Mouse (Mus musculus) liver, embryonic 11.5 days (tissue): ENCODE measurements around the gene Dst. TPM values are rescaled to one million over a fixed set of nuclear protein-coding genes. Genes with fewer than 3 reads are reported as not detected.

ENCODE experiments used
- ATAC-seq: fragments of 200-750 bp; cut with Nextera tagmentation; replicated peaks from 2 replicates; pipeline ENCODE4 v1.8.0; 2017; ENCODE audit warnings: moderate number of reproducible peaks, mild to moderate bottlenecking, moderate TSS enrichment, moderate library complexity; ENCODE audit not compliant: low FRiP score
- DNase-seq: peaks from one replicate; pipeline ENCODE4 v3.0.0-alpha.2; 2017; ENCODE audit warnings: low spot score
- H3K27ac ChIP-seq: fragments of 300-500 bp; sonication (generic); 2 replicates; pipeline ENCODE4 v1.5.1; 2014; ENCODE audit warnings: mild to moderate bottlenecking, low read depth, low read length, control low read depth
- H3K27me3 ChIP-seq: fragments of 300-500 bp; sonication (generic); replicated peaks from 2 replicates; pipeline ENCODE4 v1.6.1; 2014; ENCODE audit warnings: low read length, mixed read lengths; ENCODE audit not compliant: control insufficient read depth, insufficient read depth
- H3K36me3 ChIP-seq: fragments of 300-500 bp; sonication (generic); 2 replicates; pipeline ENCODE4 v1.6.1; 2014; ENCODE audit warnings: mild to moderate bottlenecking, low read length, moderate library complexity, mixed read lengths; ENCODE audit not compliant: control insufficient read depth, insufficient read depth
- H3K4me1 ChIP-seq: fragments of 300-500 bp; sonication (generic); replicated peaks from 2 replicates; pipeline ENCODE4 v1.6.1; 2014; ENCODE audit warnings: low read length, mixed read lengths; ENCODE audit not compliant: control insufficient read depth, insufficient read depth
- H3K4me2 ChIP-seq: fragments of 300-500 bp; sonication (generic); 2 replicates; pipeline ENCODE4 v1.6.1; 2014; ENCODE audit warnings: mild to moderate bottlenecking, control low read depth, moderate library complexity
- H3K4me3 ChIP-seq: fragments of 300-500 bp; sonication (generic); 2 replicates; pipeline ENCODE4 v1.5.1; 2014; ENCODE audit warnings: low read depth, low read length, control low read depth
- H3K9ac ChIP-seq: fragments of 300-500 bp; sonication (generic); 2 replicates; pipeline ENCODE4 v1.6.1; 2014; ENCODE audit warnings: low read depth, low read length, control low read depth
- H3K9me3 ChIP-seq: fragments of 300-500 bp; sonication (generic); 2 replicates; pipeline ENCODE4 v1.6.1; 2016; ENCODE audit warnings: low read length, inconsistent platforms, mixed read lengths; ENCODE audit not compliant: control insufficient read depth
- whole genome bisulfite sequencing: fragments of 180-500 bp; shearing (Covaris S2); extraction: QIAGEN DNeasy Blood & Tissue Kit; methylation state at CpG from one replicate; pipeline ENCODE4 v1.1.7; 2014; 5-methylcytosine and 5-hydroxymethylcytosine counted together
- polyA plus RNA-seq: library from polyadenylated mRNA; unstranded; fragments of >200 nt; fragmentation: Nextera tagmentation; extraction: Ambion mirVana; gene quantifications from 2 replicates; pipeline ENCODE4 v1.2.1, GENCODE M21; 2014

Gene Dst
- polyA plus RNA-seq, 1 experiment from 2014 or later = 9.4 TPM

DNA sequence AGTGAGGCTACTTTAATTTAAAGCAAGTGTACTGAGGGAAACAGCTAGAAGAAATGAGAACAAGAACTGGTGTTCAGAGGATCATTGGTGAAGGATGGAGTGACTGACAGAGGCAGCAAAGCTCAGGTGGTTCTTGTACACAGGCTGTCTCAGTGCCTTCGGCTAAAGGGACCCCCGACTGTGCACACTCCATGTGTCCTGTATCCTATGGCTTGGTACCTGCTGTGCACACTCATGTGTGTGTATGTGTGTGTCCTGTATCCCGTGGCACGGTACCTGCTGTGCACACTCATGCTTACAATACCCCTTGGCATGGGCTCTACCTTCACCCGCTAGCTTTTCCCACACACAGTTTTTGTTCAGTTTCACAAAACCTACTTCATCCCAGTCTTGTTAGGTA, 217.1 kb downstream of the Dst start:
- no peaks in the 10 kb centered on the region for H3K9me3 ChIP-seq
- no peak overlapping the region for H3K27ac ChIP-seq
- no peak overlapping the region for H3K4me2 ChIP-seq
- no peaks in the 10 kb centered on the region for H3K36me3 ChIP-seq
- DNase-seq (no peak), ATAC-seq (no peak; the same call in 1 of the 2 replicates)
- no peak overlapping the region for H3K4me3 ChIP-seq
- peaks cover 4% of the 10 kb centered on the region; the same call in 1 of the 2 replicates for H3K4me1 ChIP-seq
- WGBS = 90% methylated on average over 5 of the region's 5 CpGs
- no peak overlapping the region for H3K9ac ChIP-seq
- no peaks in the 10 kb centered on the region for H3K27me3 ChIP-seq

DNA sequence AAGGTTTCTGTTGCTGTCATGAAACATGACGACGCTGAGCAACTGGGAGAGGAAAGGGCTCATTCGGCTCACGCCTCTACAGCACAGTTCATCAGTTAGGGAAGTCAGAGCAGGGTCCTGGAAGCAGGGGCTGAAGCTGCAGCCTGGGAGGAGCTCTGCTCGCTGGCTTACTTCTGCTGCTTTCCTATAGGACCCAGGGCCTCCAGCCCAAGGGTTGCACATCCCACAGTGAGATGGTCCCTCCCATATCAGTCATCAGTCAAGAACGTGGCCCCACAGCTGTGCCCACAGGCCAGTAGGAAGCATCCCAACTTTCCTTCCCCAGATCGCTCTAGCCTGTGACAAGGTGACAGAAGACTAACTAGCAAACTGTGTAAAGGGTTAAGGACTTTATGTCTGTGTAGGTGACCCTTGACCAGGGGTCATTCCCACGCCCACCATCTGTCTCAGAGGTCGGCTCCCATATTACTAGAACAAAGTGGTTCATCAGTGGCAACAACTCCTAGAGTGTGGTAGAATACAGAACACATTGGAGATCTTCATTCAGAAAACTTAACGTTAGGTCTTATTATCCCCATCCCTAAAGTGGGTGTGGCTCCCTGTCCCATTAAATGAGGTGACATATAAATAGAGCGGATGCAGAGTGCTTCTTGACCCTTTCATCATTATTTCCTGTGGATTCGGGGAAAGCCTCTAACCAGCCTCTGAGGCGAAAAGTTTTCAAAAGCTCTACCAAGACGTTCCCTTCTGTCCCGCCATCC, 219.9 kb downstream of the Dst start:
- Histone ChIP-seq H3K9ac (no peak overlapping the region), H3K36me3 (no peaks in the 10 kb centered on the region), H3K4me1 (peaks cover 4% of the 10 kb centered on the region; the same call in 1 of the 2 replicates), H3K4me2 (no peak overlapping the region), H3K27ac (no peak overlapping the region), H3K27me3 (no peaks in the 10 kb centered on the region), H3K9me3 (no peaks in the 10 kb centered on the region), H3K4me3 (no peak overlapping the region)
- DNase-seq = no peak
- ATAC-seq = no peak
- WGBS = 64% methylated on average over 15 of the region's 15 CpGs

DNA sequence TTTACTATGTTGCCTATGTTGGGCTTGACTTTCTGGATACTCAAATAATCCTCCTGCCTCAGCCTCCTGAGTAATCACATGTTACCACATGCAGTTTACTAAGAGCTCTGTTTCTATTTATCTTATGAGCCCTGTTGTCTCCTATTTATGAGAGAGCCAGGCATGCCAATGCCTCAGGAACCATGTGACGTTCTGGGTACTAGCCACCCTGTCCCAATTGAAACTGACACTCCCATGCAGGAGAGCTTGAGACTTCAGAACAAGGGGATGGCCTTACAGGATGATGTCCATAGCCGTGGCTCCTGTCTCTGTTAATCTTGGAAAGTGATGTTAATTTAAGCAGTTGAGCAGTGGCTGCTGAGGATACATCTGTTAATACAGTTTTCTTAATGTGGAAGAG, 220.8 kb downstream of the Dst start:
- H3K27me3 ChIP-seq = no peaks in the 10 kb centered on the region
- DNase-seq (no peak), ATAC-seq (no peak)
- H3K4me2 ChIP-seq = no peak overlapping the region
- WGBS = 67% methylated on average over 2 of the region's 2 CpGs
- H3K36me3 ChIP-seq = no peaks in the 10 kb centered on the region
- H3K9ac ChIP-seq = no peak overlapping the region
- H3K4me3 ChIP-seq = no peak overlapping the region
- no peaks in the 10 kb centered on the region for H3K9me3 ChIP-seq
- peaks cover 4% of the 10 kb centered on the region; the same call in 1 of the 2 replicates for H3K4me1 ChIP-seq
- H3K27ac ChIP-seq = no peak overlapping the region

DNA sequence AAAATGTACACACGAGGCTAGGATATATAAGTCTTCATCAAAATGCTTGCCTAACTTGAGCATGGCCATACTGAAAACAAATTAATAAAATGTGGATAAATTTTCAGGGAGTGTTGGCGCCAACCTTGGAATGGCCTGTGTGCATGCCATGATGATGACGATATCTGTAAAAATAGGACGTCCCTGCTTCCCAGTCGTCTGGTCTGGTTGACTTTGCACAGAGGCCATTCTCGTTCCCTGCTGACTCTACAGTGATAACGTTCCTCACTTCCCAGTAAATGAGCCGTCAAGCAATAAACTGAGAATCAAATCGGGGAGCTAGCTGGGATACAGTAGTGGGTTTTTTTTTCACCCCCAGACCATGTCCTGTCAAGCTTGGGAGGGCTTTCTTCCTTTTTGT, 221.7 kb downstream of the Dst start:
- WGBS = 69% methylated on average over 9 of the region's 9 CpGs
- no peak overlapping the region for H3K27ac ChIP-seq

DNA sequence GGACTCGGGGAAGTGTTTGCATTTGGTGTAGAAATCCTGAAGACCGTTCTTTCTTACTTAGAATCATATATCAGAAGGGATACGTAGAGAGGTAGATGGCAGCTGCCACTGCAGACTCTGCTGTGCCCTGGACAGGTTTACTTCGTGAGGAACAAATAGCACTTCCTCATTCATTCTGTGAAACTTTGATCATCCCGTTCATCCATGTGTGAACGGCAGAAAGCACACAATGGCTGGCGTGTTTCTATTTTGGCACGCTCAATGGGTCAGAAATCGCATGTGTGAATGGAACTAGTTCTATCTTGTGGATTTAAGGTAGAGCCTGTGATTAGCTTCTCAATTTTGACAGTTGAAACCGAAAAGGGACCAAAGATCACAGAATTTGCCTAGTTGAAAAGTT, 222.8 kb downstream of the Dst start:
- H3K27ac ChIP-seq = no peak overlapping the region
- ATAC-seq = no peak
- WGBS = 83% methylated on average over 10 of the region's 10 CpGs
- H3K9ac ChIP-seq = no peak overlapping the region
- no peak for DNase-seq
- no peak overlapping the region for H3K4me2 ChIP-seq
- H3K36me3 ChIP-seq = no peaks in the 10 kb centered on the region
- H3K4me3 ChIP-seq = no peak overlapping the region
- H3K9me3 ChIP-seq = no peaks in the 10 kb centered on the region
- H3K27me3 ChIP-seq = no peaks in the 10 kb centered on the region
- no peaks in the 10 kb centered on the region for H3K4me1 ChIP-seq

More for the DNA sequence above, 221.7 kb downstream of the Dst start:
- H3K9me3 ChIP-seq = no peaks in the 10 kb centered on the region
- H3K9ac ChIP-seq = no peak overlapping the region
- H3K36me3 ChIP-seq = no peaks in the 10 kb centered on the region
- no peak for ATAC-seq
- H3K4me2 ChIP-seq = no peak overlapping the region
- no peaks in the 10 kb centered on the region for H3K4me1 ChIP-seq
- no peaks in the 10 kb centered on the region for H3K27me3 ChIP-seq
- no peak for DNase-seq
- H3K4me3 ChIP-seq = no peak overlapping the region

DNA sequence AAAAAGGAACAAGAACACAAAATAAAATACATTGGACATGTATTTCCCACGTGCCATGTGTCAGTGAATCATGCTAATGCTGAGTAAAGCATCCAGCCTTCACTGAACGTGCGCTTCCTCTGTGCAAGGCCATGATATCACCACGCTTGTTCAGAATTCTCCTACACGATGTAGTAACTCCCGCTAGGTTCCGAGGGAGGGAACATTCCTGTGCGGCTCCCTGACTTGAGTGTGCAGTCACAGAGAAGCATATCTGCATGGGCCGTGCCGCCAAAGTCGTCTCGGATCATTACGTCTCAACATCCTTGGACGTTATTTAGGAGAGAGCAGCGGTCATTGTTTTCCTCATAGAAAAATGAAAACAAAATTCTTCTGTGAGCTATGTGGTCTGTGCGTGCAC, 224.8 kb downstream of the Dst start:
- Histone ChIP-seq H3K4me3 (no peak overlapping the region), H3K27me3 (no peaks in the 10 kb centered on the region), H3K4me2 (no peak overlapping the region), H3K36me3 (no peaks in the 10 kb centered on the region), H3K9me3 (no peaks in the 10 kb centered on the region), H3K27ac (no peak overlapping the region), H3K9ac (no peak overlapping the region), H3K4me1 (no peaks in the 10 kb centered on the region)
- no peak for DNase-seq
- WGBS = 80% methylated on average over 16 of the region's 16 CpGs
- no peak for ATAC-seq

DNA sequence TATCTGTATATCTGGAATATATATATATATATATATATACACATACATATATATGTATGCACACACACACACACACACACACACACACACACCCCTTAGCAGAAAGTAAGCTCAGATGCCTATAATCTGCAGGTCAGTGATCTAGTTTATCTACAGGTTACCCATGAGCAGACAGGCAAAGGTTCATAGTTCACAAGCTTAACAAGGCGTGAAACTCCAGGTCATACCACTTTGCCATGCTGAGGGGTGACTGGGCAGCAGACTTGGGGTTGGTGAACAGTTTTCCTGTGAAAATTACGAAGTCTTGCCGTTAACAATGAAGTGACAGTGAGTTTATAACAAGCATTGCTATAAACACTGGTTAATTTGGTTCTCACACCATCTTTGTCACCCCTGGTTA, 227.5 kb downstream of the Dst start:
- H3K9ac ChIP-seq = no peak overlapping the region
- no peaks in the 10 kb centered on the region for H3K4me1 ChIP-seq
- no peaks in the 10 kb centered on the region for H3K9me3 ChIP-seq
- 89% methylated on average over 3 of the region's 3 CpGs for WGBS
- no peak for DNase-seq
- H3K27ac ChIP-seq = no peak overlapping the region
- no peak overlapping the region for H3K4me3 ChIP-seq
- no peak overlapping the region for H3K4me2 ChIP-seq
- no peaks in the 10 kb centered on the region for H3K27me3 ChIP-seq
- H3K36me3 ChIP-seq = no peaks in the 10 kb centered on the region
- ATAC-seq = no peak

DNA sequence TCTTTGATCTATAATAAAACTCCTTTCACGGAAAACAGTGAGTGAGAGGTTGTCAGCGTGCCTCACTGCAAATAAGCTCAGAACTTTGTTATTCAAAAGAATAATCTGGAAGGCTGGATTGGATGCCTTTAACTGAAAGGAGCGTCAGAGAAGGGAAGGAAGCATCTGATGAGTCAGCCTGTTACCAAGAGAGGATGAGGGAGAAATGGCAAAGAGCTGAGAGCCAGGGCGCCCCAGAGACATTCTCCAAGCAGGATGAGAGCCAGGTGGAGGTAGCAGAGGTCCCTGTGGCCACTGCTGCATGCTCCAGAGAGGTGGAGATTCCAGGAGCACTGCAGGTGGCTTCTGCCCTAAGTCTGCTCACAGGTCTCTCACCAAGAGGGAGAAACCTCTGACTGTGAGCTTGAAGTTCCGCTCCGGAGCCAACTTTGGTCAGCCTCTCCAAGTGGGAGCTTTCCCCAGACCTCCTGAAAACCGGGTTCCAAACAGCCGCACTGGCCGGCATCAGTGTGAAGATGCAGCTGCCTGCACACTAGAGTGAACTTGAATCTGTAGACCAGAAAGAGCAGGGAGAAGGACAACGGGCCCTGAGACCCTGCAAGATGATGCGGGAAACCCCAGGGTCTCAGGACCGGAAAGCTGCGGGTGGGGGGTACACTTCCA, 231.3 kb downstream of the Dst start:
- H3K4me1 ChIP-seq = no peaks in the 10 kb centered on the region

More for the DNA sequence above, 231.3 kb downstream of the Dst start:
- Histone ChIP-seq H3K4me2 (no peak overlapping the region), H3K27ac (no peak overlapping the region), H3K27me3 (no peaks in the 10 kb centered on the region), H3K9me3 (no peaks in the 10 kb centered on the region), H3K36me3 (no peaks in the 10 kb centered on the region), H3K9ac (no peak overlapping the region), H3K4me3 (no peak overlapping the region)
- no peak for DNase-seq
- no peak for ATAC-seq
- 66% methylated on average over 13 of the region's 13 CpGs for WGBS
